Mouse (Mus musculus) heart, postnatal 36 days (tissue): ENCODE results near the gene Fam131b. TPM values are rescaled to one million over a fixed set of nuclear protein-coding genes. Genes with fewer than 3 reads are reported as not detected.

ENCODE experiments used
- DNase-seq, 2 experiments: peaks; one replicate each; pipeline ENCODE4 v3.0.0; 2021 to 2022
- intact Hi-C: fragments of 180-260 bp; cut with DNase I; formaldehyde crosslinking; loops from one replicate; pipeline ENCODE4 v1.15.1; 2025
- total RNA-seq, 2 experiments: library from RNA; stranded (reverse); gene quantifications; 2 replicates each; pipeline ENCODE4 v1.2.3; 2021

The Fam131b gene
- total RNA-seq, 2 experiments from 2014 or later: 0.54 to 0.89 TPM

DNA sequence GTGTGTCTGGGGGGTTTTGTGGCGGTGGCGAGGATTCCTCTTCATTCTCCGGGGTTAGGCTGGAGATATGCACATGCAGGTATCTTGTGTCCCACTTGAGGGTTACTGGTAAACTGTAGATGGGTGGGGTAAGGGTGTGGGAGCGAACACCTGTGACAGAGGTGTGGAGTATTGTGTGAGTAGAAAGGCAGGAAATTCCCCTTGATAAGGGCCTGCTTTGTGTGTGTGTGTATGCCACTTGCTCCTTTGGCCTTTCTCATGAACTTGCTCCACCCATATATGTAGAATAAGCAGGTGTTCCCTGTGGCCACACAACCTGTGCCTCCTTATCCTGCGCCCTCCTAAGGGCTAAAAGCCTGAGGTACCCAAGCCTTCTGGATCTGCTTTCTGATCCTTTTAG is 32.5 kb upstream of the Fam131b start:
- no peak for DNase-seq
- intact Hi-C loops: no loop called here

DNA sequence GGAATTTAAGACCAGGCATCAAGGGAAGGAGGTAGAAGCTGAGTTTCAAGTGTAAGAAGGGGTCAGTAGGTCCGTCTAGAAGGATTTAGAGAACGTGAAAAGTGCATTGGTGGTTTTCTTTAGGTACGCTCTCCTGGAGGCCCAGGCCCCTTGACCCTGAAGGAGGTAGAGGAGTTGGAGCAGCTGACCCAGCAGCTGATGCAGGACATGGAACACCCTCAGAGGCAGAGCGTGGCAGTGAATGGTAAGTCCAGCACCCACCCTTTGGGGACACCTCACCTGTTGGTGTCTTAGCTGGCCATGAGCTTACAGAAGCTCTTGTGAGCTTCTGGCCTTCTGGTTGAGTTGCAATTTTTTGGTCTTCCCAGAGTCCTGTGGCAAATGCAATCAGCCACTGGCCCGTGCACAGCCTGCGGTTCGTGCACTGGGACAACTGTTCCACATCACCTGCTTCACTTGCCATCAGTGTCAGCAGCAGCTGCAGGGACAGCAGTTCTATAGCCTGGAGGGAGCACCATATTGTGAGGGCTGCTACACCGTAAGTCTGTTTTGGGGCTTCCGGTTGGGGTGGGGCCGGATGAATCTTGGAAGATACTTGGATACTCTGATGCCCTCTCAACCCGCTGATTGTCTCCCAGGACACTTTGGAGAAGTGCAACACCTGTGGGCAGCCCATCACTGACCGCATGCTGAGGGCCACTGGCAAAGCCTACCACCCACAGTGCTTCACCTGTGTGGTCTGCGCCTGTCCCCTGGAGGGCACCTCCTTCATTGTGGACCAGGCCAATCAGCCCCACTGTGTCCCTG is 31.6 kb upstream of the Fam131b start:
- intact Hi-C loops: no loop called here
- no peak for DNase-seq

DNA sequence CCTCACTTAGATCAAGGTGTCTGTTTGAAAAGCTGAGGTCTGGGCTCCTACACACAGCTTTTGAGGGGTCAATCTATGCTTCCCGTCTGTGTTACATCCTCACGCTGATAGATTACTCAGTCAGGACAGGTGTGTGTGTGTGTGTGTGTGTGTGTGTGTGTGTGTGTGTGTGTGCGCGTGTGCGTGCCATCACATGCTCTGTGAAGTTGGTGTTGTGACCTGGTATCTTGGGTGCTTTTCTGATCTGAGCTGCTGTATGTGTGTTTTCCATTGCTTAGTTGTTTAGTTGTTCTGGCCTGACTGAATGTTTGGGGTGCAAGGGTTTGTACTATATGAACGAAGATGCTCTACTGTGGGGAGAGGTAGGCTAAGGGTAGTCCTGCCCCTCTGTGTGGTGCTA is 30.9 kb upstream of the Fam131b start:
- DNase-seq: no peak
- intact Hi-C loops: no loop called here

DNA sequence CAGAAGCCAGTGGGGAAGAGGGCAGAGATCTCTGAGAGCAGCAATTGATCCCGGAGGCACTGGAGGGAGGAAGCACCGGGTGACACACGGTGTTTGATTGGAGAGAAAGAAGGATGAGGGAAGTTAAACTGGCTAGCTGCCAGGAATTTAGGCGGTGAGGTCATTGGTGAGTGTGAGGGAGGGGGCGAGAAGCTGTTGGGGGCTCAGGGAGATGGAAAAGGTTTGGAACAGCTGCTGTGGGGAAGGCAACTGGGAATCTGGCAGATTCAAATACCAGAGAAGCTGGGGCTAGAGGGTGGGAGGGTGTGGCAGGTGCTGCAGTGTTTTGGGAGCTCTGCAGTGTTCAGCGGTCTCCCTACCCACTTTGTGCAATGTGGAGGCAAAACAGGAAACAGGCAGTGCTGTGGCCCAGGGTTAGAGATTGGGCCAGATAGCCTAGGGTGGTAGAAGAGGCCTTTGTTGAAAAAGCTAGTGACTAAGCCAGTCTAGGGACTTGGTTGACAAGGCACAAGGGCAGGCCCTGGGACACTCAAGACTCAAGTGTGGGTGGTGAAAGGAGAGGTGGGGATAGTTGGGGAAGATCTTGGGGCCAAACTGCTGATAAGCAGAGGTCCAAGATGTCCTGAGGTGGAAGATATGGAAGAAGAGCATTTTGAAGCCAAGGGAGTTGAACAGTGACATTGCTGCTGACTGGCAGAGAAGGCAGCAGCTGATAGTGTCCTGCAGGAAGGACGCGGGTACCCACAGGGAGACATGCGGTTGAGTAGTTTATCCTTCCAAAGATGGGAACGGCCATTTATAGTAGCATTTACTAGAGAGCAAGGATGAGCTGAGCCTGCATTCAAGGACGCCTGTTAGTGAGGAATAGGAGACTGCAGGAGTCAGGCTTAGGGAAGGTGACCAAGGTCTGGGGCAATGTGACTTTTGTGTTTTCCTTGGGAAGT is 29.9 kb upstream of the Fam131b start:
- DNase-seq: peak; percentile 58 to 62
- intact Hi-C loops: loop anchor here (5.0 kb wide), 1 partner anchor 193 kb away; the partner anchor contains the start of gene Olfr455

DNA sequence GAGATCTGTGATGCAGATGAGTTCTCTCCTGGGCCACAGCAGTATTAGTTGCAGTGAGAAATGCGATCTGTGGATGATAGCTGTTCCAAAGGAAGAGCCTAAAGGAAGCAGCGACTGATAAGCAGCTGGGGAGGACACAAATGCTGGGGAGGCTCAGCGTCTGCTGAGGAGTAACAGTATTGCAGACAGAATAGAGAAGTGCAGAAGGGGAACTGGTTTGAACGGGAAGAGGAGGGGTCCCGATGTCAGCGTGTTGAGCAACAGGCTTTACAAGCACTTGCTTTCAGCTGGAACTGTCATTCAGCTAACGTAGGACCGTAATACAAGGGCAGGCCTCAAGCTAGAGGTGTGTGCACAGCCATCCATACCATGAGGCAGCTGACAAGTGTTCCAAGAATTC is 28.7 kb upstream of the Fam131b start:
- intact Hi-C loops: loop anchor here (5.0 kb wide), 1 partner anchor 194 kb away; the partner anchor contains the start of gene Olfr455
- DNase-seq: peak in 1 of 2 experiments; percentile 40

DNA sequence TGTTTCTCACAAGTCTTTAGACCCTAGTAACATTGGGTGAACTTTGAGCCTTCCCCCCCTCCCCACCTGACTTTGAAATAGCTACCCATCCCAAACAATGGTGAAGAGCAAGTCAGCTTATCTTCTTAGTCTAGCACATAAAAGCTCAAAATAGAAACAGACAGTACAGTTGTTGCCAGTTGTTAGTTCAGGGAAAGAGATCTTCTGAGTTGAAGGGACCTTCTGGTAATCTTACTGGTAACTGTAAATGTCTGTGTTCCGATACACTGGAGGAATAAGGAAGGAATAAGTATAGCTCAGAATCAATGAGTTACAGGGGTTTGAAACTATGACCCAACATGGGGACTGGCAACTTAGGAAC is 28.0 kb upstream of the Fam131b start:
- intact Hi-C loops: loop anchor here (5.0 kb wide), 1 partner anchor 195 kb away; the partner anchor contains the start of gene Olfr455
- no peak for DNase-seq

DNA sequence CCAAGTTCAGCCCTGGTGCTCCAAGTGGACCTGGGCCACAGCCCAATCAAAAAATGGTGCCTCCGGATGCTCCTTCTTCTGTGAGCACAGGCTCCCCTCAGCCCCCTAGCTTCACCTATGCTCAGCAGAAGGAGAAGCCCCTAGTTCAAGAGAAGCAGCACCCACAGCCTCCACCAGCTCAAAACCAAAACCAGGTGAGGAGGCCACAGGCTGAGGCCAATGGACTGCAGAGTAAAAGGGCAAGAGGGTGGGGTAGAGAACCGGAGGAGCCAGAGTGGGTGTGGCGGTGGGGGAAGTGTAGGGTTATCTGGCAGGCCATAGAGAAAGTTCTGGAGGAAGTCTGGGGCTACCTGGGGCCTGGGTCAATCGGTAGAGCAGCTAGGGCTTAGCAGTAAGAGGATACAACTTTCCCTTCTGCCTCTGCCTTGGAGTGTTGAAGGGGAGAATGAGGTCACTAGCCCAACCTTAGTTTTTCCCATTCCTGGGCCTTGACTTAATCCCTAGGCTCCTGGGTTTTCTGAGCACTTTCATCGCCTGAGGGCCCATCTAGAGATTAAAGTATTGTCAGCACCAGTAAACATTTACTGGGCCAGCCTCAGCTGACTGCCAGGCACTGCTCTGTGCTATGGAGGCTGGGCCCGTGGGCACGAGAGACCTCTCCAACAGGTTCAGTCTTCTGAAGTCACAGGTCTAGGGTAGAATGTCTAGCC is 27.5 kb upstream of the Fam131b start:
- intact Hi-C loops: loop anchor here (5.0 kb wide), 1 partner anchor 195 kb away; the partner anchor contains the start of gene Olfr455
- peak in 1 of 2 experiments; percentile 39 for DNase-seq

DNA sequence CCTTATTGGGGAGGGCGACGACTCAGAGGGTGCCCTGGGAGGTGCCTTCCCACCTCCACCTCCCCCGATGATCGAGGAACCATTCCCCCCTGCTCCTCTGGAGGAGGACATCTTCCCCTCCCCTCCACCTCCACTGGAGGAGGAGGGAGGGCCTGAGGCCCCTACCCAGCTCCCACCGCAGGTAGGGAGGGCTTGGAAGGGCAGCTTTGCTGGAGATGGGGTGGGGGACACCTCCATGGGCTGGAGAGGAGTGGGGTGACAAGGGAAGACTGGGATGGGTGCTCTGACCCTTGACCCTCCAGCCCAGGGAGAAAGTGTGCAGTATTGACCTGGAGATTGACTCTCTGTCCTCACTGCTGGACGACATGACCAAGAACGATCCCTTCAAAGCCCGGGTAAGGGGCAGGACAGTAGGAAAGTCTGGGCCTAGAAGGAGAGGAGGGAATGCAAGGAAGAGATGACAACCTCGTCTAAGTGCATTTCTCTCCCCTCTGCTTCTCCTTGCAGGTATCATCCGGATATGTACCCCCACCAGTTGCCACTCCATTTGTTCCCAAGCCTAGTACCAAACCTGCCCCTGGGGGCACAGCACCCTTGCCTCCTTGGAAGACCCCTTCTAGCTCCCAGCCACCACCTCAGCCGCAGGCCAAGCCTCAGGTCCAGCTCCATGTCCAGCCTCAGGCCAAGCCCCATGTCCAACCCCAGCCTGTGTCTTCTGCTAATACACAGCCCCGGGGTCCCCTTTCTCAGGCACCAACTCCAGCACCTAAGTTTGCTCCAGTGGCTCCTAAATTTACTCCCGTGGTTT is 26.7 kb upstream of the Fam131b start:
- intact Hi-C loops: loop anchor here (5.0 kb wide), 1 partner anchor 196 kb away; the partner anchor contains the start of gene Olfr455
- no peak for DNase-seq

DNA sequence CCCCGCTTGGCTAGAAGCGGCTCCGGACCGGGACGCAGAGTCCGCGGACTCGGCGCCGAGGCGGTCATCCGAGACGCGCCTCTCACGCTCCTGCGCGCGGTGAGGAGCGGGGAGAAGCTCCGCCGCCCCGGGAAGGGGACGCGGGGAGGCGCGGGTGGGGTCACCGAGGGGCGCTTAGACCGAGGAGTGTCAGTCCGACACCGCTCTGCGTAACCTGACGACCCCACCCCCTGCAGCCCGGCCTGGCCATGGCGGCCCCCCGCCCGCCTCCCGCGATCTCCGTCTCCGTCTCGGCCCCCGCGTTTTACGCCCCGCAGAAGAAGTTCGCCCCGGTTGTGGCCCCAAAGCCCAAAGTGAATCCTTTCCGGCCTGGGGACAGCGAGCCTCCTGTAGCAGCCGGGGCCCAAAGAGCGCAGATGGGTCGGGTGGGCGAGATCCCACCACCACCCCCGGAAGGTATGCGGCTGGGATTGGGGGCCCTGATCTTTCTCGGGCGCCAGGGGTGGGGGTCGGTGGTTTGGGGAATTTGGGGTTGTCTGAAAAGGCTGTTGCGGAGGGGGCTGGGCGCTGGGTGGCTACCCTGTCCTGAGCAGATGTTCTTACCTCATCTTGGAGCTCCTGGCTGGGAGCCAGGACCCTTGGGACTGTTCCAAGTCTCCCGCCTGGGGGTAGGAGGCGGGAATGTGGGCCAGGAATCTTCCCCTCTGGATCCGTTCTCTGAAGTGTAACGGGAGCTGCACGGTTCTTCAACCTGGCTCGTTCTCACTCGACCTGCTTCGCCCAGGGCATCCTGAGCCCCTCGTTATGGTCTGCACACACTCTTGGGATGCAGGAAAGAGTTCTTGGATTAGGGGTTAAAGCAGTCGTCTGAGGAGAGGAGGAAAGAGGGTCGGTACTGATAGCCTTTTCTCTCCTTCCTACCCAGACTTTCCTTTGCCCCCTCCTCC is 25.9 kb upstream of the Fam131b start:
- intact Hi-C loops: loop anchor here (5.0 kb wide), 1 partner anchor 197 kb away; the partner anchor contains the start of gene Olfr455
- peak; percentile 87 to 89 for DNase-seq

DNA sequence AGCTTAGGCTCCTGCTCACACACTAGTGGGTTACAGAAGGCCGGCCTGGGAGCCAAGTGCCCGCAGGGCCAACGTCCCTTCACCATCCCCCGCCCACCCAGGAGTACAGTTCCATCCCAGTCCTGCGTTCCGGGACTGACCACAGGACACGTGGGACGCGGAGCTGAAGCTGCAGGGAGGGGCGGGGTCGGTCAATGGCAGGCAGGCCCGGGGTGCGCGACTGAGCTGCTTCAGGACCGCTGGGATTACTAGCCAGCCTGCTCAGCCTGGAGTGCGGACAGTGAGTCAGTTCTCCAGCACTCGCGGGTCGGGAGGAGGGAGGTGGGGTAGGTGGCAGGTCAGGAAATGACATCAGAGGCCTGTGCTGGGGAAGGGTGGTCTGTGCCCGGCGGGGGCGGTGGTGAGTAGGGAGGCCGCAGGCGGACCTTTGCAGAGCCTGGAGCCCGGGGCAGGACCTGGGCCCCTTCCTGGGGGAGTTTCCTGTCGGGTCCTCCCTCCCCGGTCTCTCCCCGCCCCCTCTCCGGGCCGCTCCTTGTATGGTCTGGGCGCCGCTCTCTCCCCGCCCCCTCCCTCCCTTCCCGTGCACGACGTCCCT is 25.1 kb upstream of the Fam131b start, which contains the start of gene Zyx:
TSS of gene Zyx (plus strand) at position 205 of the 595 bp plus-strand sequence.
- intact Hi-C loops: loop anchor here (1.0 to 10.0 kb wide), 7 partner anchors 23 to 345 kb away; partner anchors contain the start of genes Epha1, Olfr455 and Tas2r126
- DNase-seq: peak; percentile 90 to 94

DNA sequence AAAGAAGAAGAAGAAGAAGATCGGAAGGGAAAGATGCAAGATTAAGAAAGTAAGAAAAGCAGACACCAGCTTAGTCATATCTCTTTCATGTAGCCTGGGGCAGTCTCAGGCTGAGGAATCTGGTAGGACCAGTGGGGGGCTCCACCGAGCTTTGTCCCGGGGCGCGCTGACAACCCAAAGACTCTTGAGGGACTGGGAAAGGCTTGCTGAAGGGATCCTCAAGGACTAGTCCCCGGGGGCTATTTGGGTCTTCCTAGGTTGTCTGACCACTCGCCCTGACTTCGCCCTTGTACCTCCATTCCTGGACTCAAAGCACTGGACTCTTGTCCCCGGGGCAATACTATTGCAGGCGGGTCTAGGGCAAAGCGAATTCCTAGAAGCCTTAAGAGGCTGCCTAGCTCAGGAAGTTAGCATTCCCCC is 24.6 kb upstream of the Fam131b start:
- DNase-seq: peak; percentile 86
- intact Hi-C loops: loop anchor here (1.0 to 10.0 kb wide), 6 partner anchors 24 to 346 kb away; partner anchors contain the start of genes Epha1 and Tas2r126

DNA sequence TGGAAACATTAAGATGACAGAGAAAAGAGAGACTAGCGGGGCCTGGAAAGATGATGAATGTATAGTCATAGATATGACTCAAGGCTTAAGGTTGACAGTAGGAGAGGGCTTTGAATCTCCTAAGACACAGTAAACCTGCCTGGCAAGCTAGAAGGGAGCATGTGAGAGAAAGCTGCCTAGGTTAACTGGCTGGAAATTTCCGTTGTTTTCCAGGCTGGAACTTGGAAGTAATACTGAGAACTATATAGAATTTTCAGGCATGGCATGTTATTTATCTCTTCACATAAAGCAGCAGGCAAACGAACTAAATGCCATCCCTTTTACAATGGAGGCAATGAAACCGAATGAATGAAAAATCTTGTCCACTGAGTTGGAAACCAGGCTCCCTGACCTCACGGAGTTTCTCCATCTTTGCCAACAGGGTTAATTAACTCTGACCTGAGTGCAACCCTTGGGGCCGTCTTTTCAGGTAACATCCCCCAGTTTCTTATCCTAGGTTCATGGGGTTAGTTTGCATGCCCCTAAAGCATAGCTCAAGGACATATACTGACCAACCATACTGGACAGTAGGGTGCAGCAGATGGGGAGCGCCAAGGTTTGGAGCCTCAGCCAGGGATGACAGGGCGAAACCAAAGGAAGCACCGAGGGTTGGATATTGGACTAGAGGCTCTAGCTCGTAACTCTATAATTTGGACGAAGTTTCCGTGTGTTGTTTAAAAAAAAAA is 24.0 kb upstream of the Fam131b start:
- peak in 1 of 2 experiments; percentile 5 for DNase-seq
- intact Hi-C loops: loop anchor here (1.0 to 10.0 kb wide), 6 partner anchors 24 to 346 kb away; partner anchors contain the start of genes Epha1 and Tas2r126

DNA sequence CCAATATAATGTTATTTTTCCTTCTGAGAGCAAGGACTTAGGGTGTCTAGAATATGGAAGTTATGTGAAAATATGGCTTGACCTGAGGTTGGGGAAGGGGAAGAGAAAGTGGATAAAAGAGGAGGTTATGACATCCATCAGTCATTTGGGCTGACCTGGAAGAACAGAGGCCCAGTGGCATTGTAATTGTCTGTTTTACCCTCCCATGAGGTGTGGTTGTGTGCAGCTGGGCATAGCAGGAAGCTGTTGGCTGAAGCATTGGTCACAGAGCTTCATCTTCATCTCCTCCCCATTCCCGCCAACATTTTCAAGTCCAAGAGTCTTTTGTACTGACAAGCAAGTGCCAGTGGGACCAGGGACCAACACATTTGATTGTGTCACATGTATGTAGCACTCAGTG is 19.8 kb upstream of the Fam131b start:
- intact Hi-C loops: loop anchor here (10.0 kb wide), 1 partner anchor 351 kb away; no protein-coding TSS in a partner anchor
- no peak for DNase-seq

DNA sequence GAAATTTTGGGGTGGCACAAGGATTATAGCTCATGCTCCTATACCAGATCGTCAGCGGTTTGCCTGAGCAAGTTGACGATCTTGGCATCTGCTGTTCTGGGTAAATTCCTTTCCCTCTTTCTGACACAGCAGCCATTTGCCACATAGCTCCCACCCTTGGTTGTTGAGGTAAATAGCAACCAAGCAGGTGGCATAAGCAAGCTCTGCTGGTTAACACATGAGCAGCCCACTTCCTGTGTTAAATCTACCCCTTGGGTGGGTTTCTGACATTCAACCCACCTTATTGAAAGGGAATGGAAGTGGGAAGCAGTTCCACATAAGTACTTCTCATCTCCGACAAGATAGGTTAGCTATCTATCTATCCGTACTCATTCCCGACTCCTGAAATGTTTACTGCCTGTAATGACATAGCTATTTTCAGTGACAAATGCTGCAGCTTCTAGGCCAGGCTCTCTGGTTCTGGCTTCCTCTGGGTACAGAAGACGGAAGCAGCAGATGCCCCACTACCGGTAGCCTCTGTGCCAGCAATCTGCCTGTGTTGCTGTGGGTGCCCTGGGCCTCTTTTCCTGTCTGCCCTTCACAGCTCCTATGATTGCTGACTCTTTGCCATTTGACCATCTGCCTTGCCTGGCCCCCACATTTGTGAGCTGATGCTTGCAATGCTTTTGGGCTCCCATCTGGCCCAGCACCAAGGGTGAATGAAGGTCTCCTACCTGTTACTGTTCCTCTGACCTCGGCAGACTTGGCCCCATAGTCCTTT is 19.1 kb upstream of the Fam131b start:
- DNase-seq: no peak
- intact Hi-C loops: loop anchor here (10.0 kb wide), 1 partner anchor 351 kb away; no protein-coding TSS in a partner anchor

DNA sequence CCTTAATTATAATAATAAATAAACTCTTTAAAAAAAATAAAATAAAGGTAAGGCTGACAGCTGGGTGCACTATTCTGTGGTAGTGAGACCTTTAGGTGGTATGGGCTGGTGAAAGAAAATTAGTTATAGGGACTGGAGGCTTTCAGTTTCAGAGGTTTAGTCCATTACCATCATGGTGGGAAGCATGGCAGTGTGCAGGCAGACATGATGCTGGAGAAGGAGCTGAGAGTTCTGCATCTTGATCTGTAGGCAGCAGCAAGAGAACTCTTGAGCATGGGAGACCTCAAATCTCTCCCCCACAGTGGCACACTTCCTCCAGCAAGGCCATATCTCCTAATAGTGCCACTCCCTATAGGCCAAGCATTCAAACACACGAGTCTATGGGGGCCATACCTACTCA is 17.7 kb upstream of the Fam131b start:
- DNase-seq: no peak
- intact Hi-C loops: loop anchor here (10.0 kb wide), 1 partner anchor 353 kb away; no protein-coding TSS in a partner anchor

DNA sequence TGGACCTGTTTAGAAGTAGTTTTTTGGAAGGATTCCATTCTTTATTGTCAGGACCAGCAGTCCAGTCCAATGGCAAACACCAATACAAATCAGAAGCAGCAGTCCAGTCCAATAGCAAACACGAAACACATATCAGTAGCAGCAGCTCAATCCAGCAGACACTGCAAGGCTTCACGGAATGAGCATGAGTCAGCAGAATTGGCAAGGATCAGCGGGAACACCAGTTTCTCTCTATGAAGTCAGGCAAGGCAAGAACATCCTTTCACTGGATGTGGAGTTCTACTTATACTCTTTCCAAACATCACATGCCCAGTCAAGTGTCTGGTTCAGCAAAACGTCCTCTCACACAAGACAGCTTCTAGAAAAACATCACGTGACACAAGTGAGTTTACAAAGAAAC is 15.5 kb upstream of the Fam131b start:
- intact Hi-C loops: loop anchor here (10.0 kb wide), 1 partner anchor 355 kb away; no protein-coding TSS in a partner anchor

More for the DNA sequence above, 15.5 kb upstream of the Fam131b start:
- no peak for DNase-seq
